Mouse (Mus musculus) liver, embryonic 14.5 days (tissue): ENCODE measurements around the gene Gm17728. TPM values are rescaled to one million over a fixed set of nuclear protein-coding genes. Genes with fewer than 3 reads are reported as not detected.
"Not testable (repeated sequence)": the region's sequence is repeated elsewhere in the genome, so short reads cannot be mapped to it uniquely, and the experiment has no call there.

Experiments
- ATAC-seq: fragments of 200-750 bp; cut with Nextera tagmentation; 2 replicates; pipeline ENCODE4 v1.8.0; 2017; ENCODE audit warnings: moderate number of reproducible peaks, mild to moderate bottlenecking, moderate library complexity; ENCODE audit not compliant: insufficient read depth
- DNase-seq, 3 experiments: peaks; one replicate each; pipeline ENCODE4 v3.0.0-alpha.2; 2012 to 2013; ENCODE audit warnings: low read depth in 3 of 3, low spot score in 3 of 3
- H3K27ac ChIP-seq: fragments of 300-500 bp; sonication (generic); 2 replicates; pipeline ENCODE4 v1.5.1; 2014; ENCODE audit warnings: moderate library complexity, mild to moderate bottlenecking, control low read depth, inconsistent platforms
- H3K27me3 ChIP-seq: fragments of 300-500 bp; sonication (generic); 2 replicates; pipeline ENCODE4 v1.6.1; 2014; ENCODE audit warnings: mild to moderate bottlenecking, low read length, moderate library complexity; ENCODE audit not compliant: control insufficient read depth, insufficient read depth
- H3K36me3 ChIP-seq: fragments of 300-500 bp; sonication (generic); replicated peaks from 2 replicates; pipeline ENCODE4 v1.6.1; 2014; ENCODE audit warnings: low read depth; ENCODE audit not compliant: control insufficient read depth, insufficient read depth
- H3K4me1 ChIP-seq, 2 experiments: fragments of 200-500 bp in 1 of 2; fragments of 300-500 bp in 1 of 2; sonication (generic) in 1 of 2; replicated peaks; 2 replicates each; pipeline ENCODE4 v1.6.1; 2012 to 2014; ENCODE audit warnings: antibody characterized with exemption in 1 of 2, inconsistent platforms in 1 of 2, low read length in 1 of 2; ENCODE audit not compliant: control insufficient read depth in 2 of 2, insufficient read depth in 2 of 2
- H3K4me2 ChIP-seq: fragments of 300-500 bp; sonication (generic); 2 replicates; pipeline ENCODE4 v1.6.1; 2014; ENCODE audit warnings: low read depth, mild to moderate bottlenecking, control low read depth, moderate library complexity
- H3K4me3 ChIP-seq, 2 experiments: fragments of 200-500 bp in 1 of 2; fragments of 300-500 bp in 1 of 2; sonication (generic) in 1 of 2; 2 replicates each; pipeline ENCODE4 v1.5.1; 2012 to 2014; ENCODE audit warnings: low read depth in 2 of 2, low read length in 2 of 2, mild to moderate bottlenecking in 2 of 2, control low read depth in 1 of 2, inconsistent platforms in 1 of 2, moderate library complexity in 1 of 2; ENCODE audit not compliant: insufficient read depth in 1 of 2
- H3K9ac ChIP-seq: fragments of 300-500 bp; sonication (generic); replicated peaks from 2 replicates; pipeline ENCODE4 v1.6.1; 2014; ENCODE audit warnings: mild to moderate bottlenecking, control low read depth, moderate library complexity
- H3K9me3 ChIP-seq: fragments of 300-500 bp; sonication (generic); 2 replicates; pipeline ENCODE4 v1.6.1; 2016; ENCODE audit warnings: low read length, mixed read lengths; ENCODE audit not compliant: control insufficient read depth
- CTCF ChIP-seq: IDR thresholded peaks from 2 replicates; pipeline ENCODE4 v1.5.1; 2016; ENCODE audit warnings: antibody characterized with exemption, low read depth, control low read depth
- EP300 ChIP-seq: IDR thresholded peaks from 2 replicates; pipeline ENCODE4 v1.6.1; 2016; ENCODE audit warnings: antibody characterized with exemption, low read depth
- WGBS: fragments of 180-500 bp; shearing (Covaris S2); extraction: QIAGEN DNeasy Blood & Tissue Kit; methylation state at CpG from one replicate; pipeline ENCODE4 v1.1.7; 2014; ENCODE audit not compliant: insufficient replicate concordance; 5-methylcytosine and 5-hydroxymethylcytosine counted together
- polyA plus RNA-seq, 2 experiments: library from polyadenylated mRNA; depleted of rRNA in 1 of 2; stranded (reverse) in 1 of 2; unstranded in 1 of 2; fragments of >200 nt; fragmentation: Nextera tagmentation in 1 of 2; extraction: Ambion mirVana in 1 of 2; gene quantifications; 2 replicates each; pipeline versions ENCODE4 v1.2.1 to v1.2.3; 2012 to 2014

Gm17728 gene
- polyA plus RNA-seq (2012; rRNA removed) (not detected in 2 replicates), polyA plus RNA-seq (2014; fragmentation: Nextera tagmentation; extraction: Ambion mirVana) (not detected in 2 replicates)

DNA sequence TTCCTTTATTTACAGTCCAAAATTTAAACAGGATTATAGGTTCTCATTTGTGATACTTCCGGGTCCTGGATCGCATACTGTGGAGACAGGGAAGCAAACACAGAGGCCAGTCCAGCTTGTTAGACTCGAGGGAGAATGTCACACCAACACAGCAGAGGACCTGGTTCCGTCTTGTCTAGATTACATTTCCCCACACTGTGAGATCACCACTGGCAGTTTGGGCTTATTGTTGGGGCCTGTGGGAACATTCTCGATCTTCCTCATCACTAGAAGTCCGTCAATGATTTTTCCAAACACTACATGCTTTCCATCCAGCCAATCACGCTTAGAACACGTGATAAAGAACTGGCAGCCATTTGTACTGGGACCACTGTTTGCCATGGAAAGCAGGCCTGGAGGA, at the start of gene Gm17728:
Gm17728 (plus strand) TSS at position 301 of the 400 bp plus-strand sequence.
- H3K36me3 ChIP-seq, H3K9me3 ChIP-seq, H3K9ac ChIP-seq, H3K4me3 ChIP-seq, H3K27ac ChIP-seq, ATAC-seq, H3K4me1 ChIP-seq, DNase-seq, H3K4me2 ChIP-seq, H3K27me3 ChIP-seq: not testable (repeated sequence)
- WGBS = 66% methylated on average over 7 of the region's 8 CpGs

DNA sequence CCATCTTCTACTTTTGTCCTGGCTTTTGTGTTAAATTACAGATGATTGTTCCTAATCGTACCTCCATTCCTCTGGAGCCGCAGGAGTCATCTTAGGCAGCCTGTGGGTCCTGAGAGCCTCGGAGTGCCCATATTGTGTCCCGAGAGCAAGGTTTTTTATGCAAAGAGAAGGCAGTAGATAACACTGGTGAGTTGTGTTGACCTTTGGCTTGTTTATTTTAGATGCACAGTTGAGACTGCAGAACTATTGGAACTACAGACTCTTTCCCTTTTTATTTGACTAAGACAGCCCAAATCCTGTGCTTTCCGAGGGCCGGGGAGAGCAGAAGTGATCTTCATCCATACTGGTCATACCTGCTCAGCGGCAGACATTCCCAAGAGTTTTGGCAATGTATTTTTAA, 24.4 kb upstream of the Gm17728 start:
- ATAC-seq = no peak
- H3K36me3 ChIP-seq = no peaks in the 10 kb centered on the region
- H3K4me1 ChIP-seq = no peaks in the 10 kb centered on the region; a peak in 1 of 4 replicates
- H3K27me3 ChIP-seq = no peaks in the 10 kb centered on the region
- no peak for TF ChIP-seq EP300
- no peak for TF ChIP-seq CTCF
- H3K4me2 ChIP-seq = no peak overlapping the region
- WGBS = 60% methylated on average over 7 of the region's 7 CpGs
- peak in 2 of 3 experiments; percentile 0 to 1 for DNase-seq
- no peaks in the 10 kb centered on the region for H3K9me3 ChIP-seq
- no peak overlapping the region; a peak in 1 of 4 replicates for H3K4me3 ChIP-seq
- H3K27ac ChIP-seq = no peak overlapping the region
- H3K9ac ChIP-seq = no peak overlapping the region

DNA sequence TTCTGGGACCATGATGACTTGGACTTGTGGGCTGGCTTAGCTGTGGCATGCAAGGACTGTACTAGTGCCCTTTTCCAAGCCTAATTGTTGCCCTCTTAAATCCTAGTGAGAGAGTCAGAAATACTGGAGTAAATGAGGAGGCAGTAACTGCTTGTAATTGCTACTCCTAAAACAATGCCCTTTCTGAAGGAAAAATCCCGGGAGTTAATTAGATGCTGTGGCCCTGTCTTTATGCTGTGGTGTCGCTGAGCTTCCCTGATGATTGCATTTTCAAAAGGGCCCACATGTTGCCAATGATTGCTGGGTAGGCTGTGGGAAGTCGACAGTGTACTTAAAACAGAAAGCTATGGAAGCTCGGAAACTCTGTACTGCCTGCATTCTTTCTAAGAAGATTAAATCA, 23.3 kb upstream of the Gm17728 start:
- Histone ChIP-seq H3K27me3 (no peaks in the 10 kb centered on the region), H3K4me1 (no peaks in the 10 kb centered on the region; a peak in 1 of 4 replicates), H3K27ac (no peak overlapping the region), H3K4me2 (no peak overlapping the region), H3K4me3 (no peak overlapping the region), H3K36me3 (no peaks in the 10 kb centered on the region), H3K9me3 (no peaks in the 10 kb centered on the region), H3K9ac (no peak overlapping the region)
- 41% methylated on average over 4 of the region's 4 CpGs for WGBS
- no peak for TF ChIP-seq EP300
- DNase-seq = no peak
- ATAC-seq = no peak

DNA sequence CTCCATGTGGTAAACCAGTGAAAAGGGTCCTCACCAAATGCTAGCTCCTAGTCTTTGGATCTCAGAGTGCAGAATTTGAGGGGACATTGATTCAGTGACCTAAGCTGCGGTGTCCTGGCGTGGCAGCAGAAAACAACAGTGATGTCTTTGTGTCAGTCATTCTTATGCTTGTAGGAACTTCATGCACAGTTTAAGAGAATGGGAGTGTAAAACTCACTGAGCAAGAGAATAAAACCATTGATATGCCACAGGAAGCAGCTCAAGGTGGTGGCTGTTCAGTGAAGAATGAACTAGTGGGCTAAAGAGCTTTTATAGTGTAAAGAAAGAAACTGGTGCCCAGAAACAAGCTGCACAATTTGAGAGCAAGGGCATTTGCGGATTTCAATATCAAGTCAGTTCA, 17.9 kb upstream of the Gm17728 start:
- no peak overlapping the region for H3K27ac ChIP-seq
- no peak overlapping the region for H3K9ac ChIP-seq
- no peak overlapping the region for H3K4me3 ChIP-seq
- TF ChIP-seq CTCF (no peak), EP300 (no peak)
- no peaks in the 10 kb centered on the region for H3K4me1 ChIP-seq
- H3K4me2 ChIP-seq = no peak overlapping the region
- no peaks in the 10 kb centered on the region for H3K9me3 ChIP-seq
- no peaks in the 10 kb centered on the region for H3K36me3 ChIP-seq
- ATAC-seq (no peak), DNase-seq (no peak)
- 65% methylated on average over 3 of the region's 3 CpGs for WGBS
- no peaks in the 10 kb centered on the region for H3K27me3 ChIP-seq

DNA sequence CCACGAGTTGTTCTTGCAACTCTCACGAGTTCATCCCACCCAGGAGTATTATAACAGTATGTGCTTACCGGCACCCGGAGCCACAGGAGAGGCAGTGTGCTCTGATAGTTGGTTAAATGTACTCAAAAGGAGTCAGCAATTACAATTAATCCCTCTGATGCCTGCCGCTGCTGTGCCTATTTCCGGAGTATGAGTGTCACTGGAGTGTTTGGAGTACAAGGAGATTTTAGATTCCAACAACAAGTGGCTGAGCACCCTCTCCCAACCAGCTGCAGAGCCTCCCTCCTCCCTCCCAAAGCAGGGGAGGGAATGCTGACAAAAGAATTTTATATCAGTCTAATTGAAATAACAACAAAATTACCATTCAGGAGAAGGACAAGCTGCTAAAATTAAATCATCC, 14.2 kb upstream of the Gm17728 start:
- Histone ChIP-seq H3K9ac (no peak overlapping the region), H3K4me1 (no peaks in the 10 kb centered on the region), H3K9me3 (no peaks in the 10 kb centered on the region), H3K36me3 (no peaks in the 10 kb centered on the region), H3K4me2 (no peak overlapping the region), H3K27me3 (no peaks in the 10 kb centered on the region), H3K27ac (no peak overlapping the region), H3K4me3 (no peak overlapping the region)
- DNase-seq (no peak), ATAC-seq (no peak)
- TF ChIP-seq CTCF = no peak
- no peak for TF ChIP-seq EP300
- 52% methylated on average over 6 of the region's 6 CpGs for WGBS
